Mouse (Mus musculus): ENCODE results near the gene Map1lc3a.
A peak's percentile ranks its signal among the peaks of the same experiment; 100 is the strongest.

The Map1lc3a gene

GRCm38 (mm10) chr2:155285744-155286143 is 9.6 kb downstream of the Map1lc3a start:
- no peak for DNase-seq (ENCODE audit: low spot score in 2 of 2)

- DNase-seq (ENCODE audit: low spot score in 2 of 2) = peak; percentile 40 to 58
Observed at GRCm38 (mm10) chr2:155287456-155288250, 11.6 kb downstream of the Map1lc3a start.

- no peak for DNase-seq (ENCODE audit: low spot score in 2 of 2)
Observed at GRCm38 (mm10) chr2:155290066-155290465, 14.0 kb downstream of the Map1lc3a start.

GRCm38 (mm10) chr2:155293382-155293781 is 17.3 kb downstream of the Map1lc3a start:
- DNase-seq (ENCODE audit: low spot score in 2 of 2) = peak; percentile 34 to 48

- no peak for DNase-seq (ENCODE audit: low spot score in 2 of 2)
Observed at GRCm38 (mm10) chr2:155293946-155294345, 17.8 kb downstream of the Map1lc3a start.

GRCm38 (mm10) chr2:155295453-155295852 is 19.4 kb downstream of the Map1lc3a start:
- DNase-seq (ENCODE audit: low spot score in 2 of 2) = no peak

- peak; percentile 39 to 53 for DNase-seq (ENCODE audit: low spot score in 2 of 2)
Observed at GRCm38 (mm10) chr2:155299563-155299962, 23.5 kb downstream of the Map1lc3a start.

GRCm38 (mm10) chr2:155308936-155309592 is 33.0 kb downstream of the Map1lc3a start:
- DNase-seq (ENCODE audit: low spot score in 2 of 2) = peak; percentile 59 to 60

- no peak for DNase-seq (ENCODE audit: low spot score in 2 of 2)
Observed at GRCm38 (mm10) chr2:155313671-155314070, 37.6 kb downstream of the Map1lc3a start.

- DNase-seq (ENCODE audit: low spot score in 2 of 2) = no peak
Observed at GRCm38 (mm10) chr2:155318618-155319017, 42.5 kb downstream of the Map1lc3a start.

- peak; percentile 43 to 64 for DNase-seq (ENCODE audit: low spot score in 2 of 2)
Observed at GRCm38 (mm10) chr2:155320596-155320995, 44.5 kb downstream of the Map1lc3a start.

- DNase-seq (ENCODE audit: low spot score in 2 of 2) = no peak
Observed at GRCm38 (mm10) chr2:155326001-155326400, 49.9 kb downstream of the Map1lc3a start.
